ENCODE assay signal across 8 mouse cellular contexts in genomic region chr7:105809836-105810235, GRCm38 (mm10). TPM values are rescaled to one million over a fixed set of nuclear protein-coding genes. Genes with fewer than 3 reads are reported as not detected.
DNase-seq lines count a peak whose midpoint lies in the region; ATAC-seq and TF ChIP-seq lines count a peak whose summit lies in the region.

No protein-coding gene starts in this region.

- H3K27ac ChIP-seq in heart, embryonic 10.5 days: peak overlapping the region; percentile 97; the same call in 1 of the 2 replicates
- H3K27ac ChIP-seq in forebrain, embryonic 15.5 days (replicated peaks): no peak overlapping the region
- H3K27ac ChIP-seq in liver, postnatal 0 days (ENCODE audit: low read depth): peak overlapping the region; percentile 90; the same call in 1 of the 2 replicates

- peak overlapping the region; percentile 90 for H3K9ac ChIP-seq in forebrain, embryonic 15.5 days (replicated peaks)
- peak overlapping the region; percentile 86 for H3K9ac ChIP-seq in liver, postnatal 0 days (replicated peaks)

- no peaks in the 10 kb centered on the region for H3K9me3 ChIP-seq in heart, embryonic 10.5 days
- H3K9me3 ChIP-seq in forebrain, embryonic 15.5 days: no peaks in the 10 kb centered on the region
- no peaks in the 10 kb centered on the region for H3K9me3 ChIP-seq in liver, postnatal 0 days (ENCODE audit: low read length)

- peak overlapping the region; percentile 85 for H3K4me3 ChIP-seq in heart, embryonic 10.5 days
- H3K4me3 ChIP-seq in forebrain, embryonic 15.5 days: peak overlapping the region; percentile 76
- H3K4me3 ChIP-seq in liver, postnatal 0 days (ENCODE audit: low read depth, low read length): peak overlapping the region; percentile 79

- ATAC-seq in forebrain, embryonic 15.5 days (replicated peaks): no peak
- no peak for ATAC-seq in liver, postnatal 0 days

- no peaks in the 10 kb centered on the region for H3K27me3 ChIP-seq in heart, embryonic 10.5 days (ENCODE audit: insufficient read depth, poor library complexity, severe bottlenecking)
- no peaks in the 10 kb centered on the region for H3K27me3 ChIP-seq in forebrain, embryonic 15.5 days
- no peaks in the 10 kb centered on the region for H3K27me3 ChIP-seq in liver, postnatal 0 days (ENCODE audit: insufficient read depth, low read length)

- H3K4me1 ChIP-seq in heart, embryonic 10.5 days: peaks cover 6% of the 10 kb centered on the region
- H3K4me1 ChIP-seq in forebrain, embryonic 15.5 days: peaks cover 14% of the 10 kb centered on the region
- peaks cover 21% of the 10 kb centered on the region for H3K4me1 ChIP-seq in liver, postnatal 0 days (ENCODE audit: insufficient read depth)

- WGBS in heart, embryonic 10.5 days: 89% methylated on average over 7 of the region's 7 CpGs
- 87% methylated on average over 7 of the region's 7 CpGs for WGBS in forebrain, embryonic 15.5 days
- 64% methylated on average over 7 of the region's 7 CpGs for WGBS in liver, postnatal 0 days (ENCODE audit: insufficient replicate concordance)

- DNase-seq in heart, embryonic 10.5 days (ENCODE audit: low spot score): no peak
- no peak for DNase-seq in heart, adult 8-10 months (ENCODE audit: low spot score)
- peak; percentile 61 for DNase-seq in ES-CJ7 (ENCODE audit: low read depth, low spot score)
- DNase-seq in liver, postnatal 0 days: no peak
- DNase-seq in ovary, postnatal 14 days (ENCODE audit: low spot score): no peak
- DNase-seq in right cerebral cortex, postnatal 4 days: no peak
- no peak for DNase-seq in Muller cell, postnatal 12 days (ENCODE audit: inconsistent ontology term)

- peaks cover 29% of the 10 kb centered on the region for H3K36me3 ChIP-seq in heart, embryonic 10.5 days
- peaks cover 16% of the 10 kb centered on the region for H3K36me3 ChIP-seq in forebrain, embryonic 15.5 days
- peaks cover 8% of the 10 kb centered on the region for H3K36me3 ChIP-seq in liver, postnatal 0 days (replicated peaks; ENCODE audit: insufficient read depth, low read length)

- H3K4me2 ChIP-seq in forebrain, embryonic 15.5 days (replicated peaks): peak overlapping the region; percentile 61
- peak overlapping the region; percentile 92 for H3K4me2 ChIP-seq in liver, postnatal 0 days (ENCODE audit: low read depth, low read length)

- no peak for TF ChIP-seq EP300 in liver, postnatal 0 days (IDR thresholded peaks at IDR 0.05; ENCODE audit: low read depth)

- TF ChIP-seq CTCF in liver, postnatal 0 days (IDR thresholded peaks at IDR 0.05; ENCODE audit: low read depth): no peak

RNA-seq across cellular contexts. Expression of gene Mrpl17, which starts 1.1 kb away (rescaled TPM):
- 279 and 357 TPM in 2 replicates for polyA plus RNA-seq in heart, embryonic 10.5 days (2016; fragmentation: Nextera tagmentation; extraction: Ambion mirVana)
- 100 to 1,000 TPM; 123 to 132 (median 127) TPM for total RNA-seq in heart, adult 8-10 months (2022)
- polyA plus RNA-seq in forebrain, embryonic 15.5 days (2015; fragmentation: Nextera tagmentation; extraction: Ambion mirVana): 191 and 194 TPM in 2 replicates
- polyA plus RNA-seq in liver, postnatal 0 days (2015; fragmentation: Nextera tagmentation; extraction: Ambion mirVana): 405 and 416 TPM in 2 replicates

RNA-seq across cellular contexts. Expression of gene Dchs1, which starts 22.4 kb away (rescaled TPM):
- 4.2 and 8.6 TPM in 2 replicates for polyA plus RNA-seq in heart, embryonic 10.5 days (2016; fragmentation: Nextera tagmentation; extraction: Ambion mirVana)
- 1 to 10 TPM; 4.3 to 8.7 (median 7.3) TPM for total RNA-seq in heart, adult 8-10 months (2022)
- 20.3 and 22.0 TPM in 2 replicates for polyA plus RNA-seq in forebrain, embryonic 15.5 days (2015; fragmentation: Nextera tagmentation; extraction: Ambion mirVana)
- 0.45 and 0.58 TPM in 2 replicates for polyA plus RNA-seq in liver, postnatal 0 days (2015; fragmentation: Nextera tagmentation; extraction: Ambion mirVana)

RNA-seq across cellular contexts. Expression of gene Tpp1, which starts 57.8 kb away (rescaled TPM):
- 76.5 and 95.2 TPM in 2 replicates for polyA plus RNA-seq in heart, embryonic 10.5 days (2016; fragmentation: Nextera tagmentation; extraction: Ambion mirVana)
- 10 to 100 TPM; 39.0 to 57.8 (median 45.5) TPM for total RNA-seq in heart, adult 8-10 months (2022)
- polyA plus RNA-seq in forebrain, embryonic 15.5 days (2015; fragmentation: Nextera tagmentation; extraction: Ambion mirVana): 33.9 and 35.1 TPM in 2 replicates
- polyA plus RNA-seq in liver, postnatal 0 days (2015; fragmentation: Nextera tagmentation; extraction: Ambion mirVana): 60.9 and 65.8 TPM in 2 replicates
